Mouse (Mus musculus) small intestine, adult 2 months (tissue): ENCODE data around the gene Me3.

Experiments
- CTCF ChIP-seq: fragments of 200-500 bp; IDR thresholded peaks from 2 replicates; pipeline ENCODE4 v1.5.1; 2012; ENCODE audit warnings: low read depth, mild to moderate bottlenecking, control low read depth, inconsistent platforms, low read length, moderate library complexity, mixed read lengths; ENCODE audit not compliant: insufficient replicate concordance, insufficient read length; ENCODE audit errors: extremely low read depth
- POLR2A ChIP-seq: fragments of 200-500 bp; IDR thresholded peaks from 2 replicates; pipeline ENCODE4 v1.6.1; 2012; ENCODE audit warnings: low read depth, mild to moderate bottlenecking, control low read depth, inconsistent platforms, low read length, moderate library complexity

DNA sequence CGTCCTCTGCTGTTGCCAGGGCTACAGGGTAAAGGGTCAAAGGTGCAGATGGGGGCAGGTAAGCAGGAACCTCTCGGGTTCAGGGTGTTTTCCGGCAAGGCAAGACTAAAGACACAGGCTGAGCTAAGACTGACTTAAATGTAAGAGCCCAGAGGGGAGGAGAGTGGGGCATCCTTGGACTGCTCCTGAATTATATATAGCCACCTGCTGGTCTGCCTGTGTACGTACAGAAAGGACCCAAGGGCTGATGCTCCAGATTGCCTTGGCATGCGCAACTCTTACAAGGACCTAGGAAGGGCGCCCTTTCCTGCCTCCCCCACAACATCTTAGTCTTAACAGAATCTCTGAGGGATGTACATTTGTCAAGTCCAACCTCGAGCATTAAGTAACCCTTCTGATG, 197.0 kb downstream of the Me3 start:
- TF ChIP-seq CTCF (peak; percentile 30; the same call in 1 of the 2 replicates), POLR2A (no peak)
